Mouse (Mus musculus) embryo, embryonic 11.5 days (tissue): ENCODE data around the gene Gk5.

Experiments used
- DNase-seq: peaks from one replicate; pipeline ENCODE4 v3.0.0-alpha.2; 2012; ENCODE audit warnings: low read depth, low spot score

Gene Gk5

DNA sequence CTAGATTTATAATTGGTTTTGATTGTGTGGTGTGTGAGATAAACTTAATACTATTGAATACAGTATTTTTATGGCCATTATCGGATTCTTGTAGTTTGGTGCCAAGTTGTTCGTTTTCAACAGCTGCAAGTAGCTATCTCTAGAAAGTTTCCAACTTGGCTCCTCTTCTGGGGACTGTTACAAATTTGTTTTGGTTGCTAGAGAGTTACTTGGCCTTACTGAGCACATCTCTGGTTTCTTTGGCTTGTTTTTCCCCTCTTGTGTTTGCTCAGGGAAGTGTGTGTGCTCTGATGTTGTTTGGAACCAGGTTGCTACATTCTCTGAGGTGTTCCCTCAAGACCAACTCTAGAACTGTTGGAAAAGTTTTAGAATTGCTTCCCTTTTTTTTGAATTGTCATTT is 104.1 kb downstream of the Gk5 start:
- no peak for DNase-seq

- no peak for DNase-seq
These were observed 109.1 kb downstream of the Gk5 start for GRCm38 (mm10) chr9:96228285-96228684.

DNA sequence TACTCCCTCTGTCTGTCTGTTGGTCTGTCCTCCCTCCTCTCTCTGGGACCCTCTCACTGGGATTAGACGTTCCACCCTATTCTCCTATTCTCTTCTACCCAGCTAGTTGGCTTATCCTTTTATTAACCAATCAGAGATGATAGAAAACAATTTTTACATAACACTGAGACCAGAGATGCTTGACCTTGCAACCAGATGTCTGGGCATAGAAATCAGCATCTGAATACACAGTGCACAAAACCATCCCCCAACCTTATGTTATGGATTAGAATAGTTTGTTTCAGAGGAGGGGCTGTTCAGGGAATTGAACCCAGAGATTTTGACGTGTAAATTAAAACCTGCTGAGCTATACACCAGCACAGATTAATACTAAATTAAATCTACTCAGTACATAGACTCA is 111.1 kb downstream of the Gk5 start:
- DNase-seq: no peak
